Mouse (Mus musculus): Measurements from ENCODE around the gene Col27a1. TPM values are rescaled to one million over a fixed set of nuclear protein-coding genes. Genes with fewer than 3 reads are reported as not detected.

The Col27a1 gene
- total and polyA plus RNA-seq, 3 experiments, result not detected

Other genes with a start within 250 kb of the Col27a1 start
- not detected in 2 replicates for gene Zfp618, start 248.4 kb upstream of the Col27a1 start, total RNA-seq (2012; rRNA removed)
- gene Zfp618, start 248.4 kb upstream of the Col27a1 start, polyA plus RNA-seq (2012; ENCODE audit: insufficient read depth in 1 of 2, insufficient read length in 2 of 2, low read depth in 1 of 2, low replicate concordance in 2 of 2, missing spikeins in 1 of 2), result not detected
- not detected in 2 replicates for gene Ambp, start 59.2 kb upstream of the Col27a1 start, total RNA-seq (2012; rRNA removed)
- not detected for gene Ambp, start 59.2 kb upstream of the Col27a1 start, polyA plus RNA-seq (2012; ENCODE audit: insufficient read depth in 1 of 2, insufficient read length in 2 of 2, low read depth in 1 of 2, low replicate concordance in 2 of 2, missing spikeins in 1 of 2)
- gene Kif12, start 41.9 kb upstream of the Col27a1 start, total RNA-seq (2012; rRNA removed), result not detected in 2 replicates
- not detected for gene Kif12, start 41.9 kb upstream of the Col27a1 start, polyA plus RNA-seq (2012; ENCODE audit: insufficient read depth in 1 of 2, insufficient read length in 2 of 2, low read depth in 1 of 2, low replicate concordance in 2 of 2, missing spikeins in 1 of 2)
- gene Orm1, start 130.6 kb downstream of the Col27a1 start, total RNA-seq (2012; rRNA removed), result not detected in 2 replicates
- gene Orm1, start 130.6 kb downstream of the Col27a1 start, polyA plus RNA-seq (2012; ENCODE audit: insufficient read depth in 1 of 2, insufficient read length in 2 of 2, low read depth in 1 of 2, low replicate concordance in 2 of 2, missing spikeins in 1 of 2), result not detected
- gene Orm3, start 142.2 kb downstream of the Col27a1 start, total RNA-seq (2012; rRNA removed), result not detected in 2 replicates
- not detected for gene Orm3, start 142.2 kb downstream of the Col27a1 start, polyA plus RNA-seq (2012; ENCODE audit: insufficient read depth in 1 of 2, insufficient read length in 2 of 2, low read depth in 1 of 2, low replicate concordance in 2 of 2, missing spikeins in 1 of 2)
- gene Orm2, start 148.4 kb downstream of the Col27a1 start, total RNA-seq (2012; rRNA removed), result not detected in 2 replicates
- not detected for gene Orm2, start 148.4 kb downstream of the Col27a1 start, polyA plus RNA-seq (2012; ENCODE audit: insufficient read depth in 1 of 2, insufficient read length in 2 of 2, low read depth in 1 of 2, low replicate concordance in 2 of 2, missing spikeins in 1 of 2)
- 3.9 and 6.2 TPM in 2 replicates for gene Akna, start 189.3 kb downstream of the Col27a1 start, total RNA-seq (2012; rRNA removed)
- gene Akna, start 189.3 kb downstream of the Col27a1 start, polyA plus RNA-seq (2012; ENCODE audit: insufficient read depth in 1 of 2, insufficient read length in 2 of 2, low read depth in 1 of 2, low replicate concordance in 2 of 2, missing spikeins in 1 of 2), result 10 to 100 TPM in 1 of 2 experiments, not detected in 1; 14.1 TPM